Mouse (Mus musculus) bone marrow, adult 2 months (tissue): Measurements from ENCODE around the gene Cntrl.

ENCODE experiments used
- CTCF ChIP-seq: fragments of 200-500 bp; IDR thresholded peaks from 2 replicates; pipeline ENCODE4 v1.5.1; 2011; ENCODE audit warnings: low read length, control low read depth; ENCODE audit not compliant: control insufficient read depth, insufficient read depth
- POLR2A ChIP-seq: fragments of 200-500 bp; IDR thresholded peaks from 2 replicates; pipeline ENCODE4 v1.6.1; 2011; ENCODE audit warnings: low read depth, mild to moderate bottlenecking, control low read depth, low read length, borderline replicate concordance; ENCODE audit not compliant: control insufficient read depth

- no peak for TF ChIP-seq CTCF
- TF ChIP-seq POLR2A: peak; percentile 48; the same call in 1 of the 2 replicates
Observed at GRCm38 (mm10) chr2:35200898-35201668, 91.8 kb downstream of the Cntrl start, which contains the start of gene Rab14.
